Mouse (Mus musculus) layer of hippocampus, postnatal 25 days (tissue): ENCODE data around the gene Gm45713. TPM values are rescaled to one million over a fixed set of nuclear protein-coding genes. Genes with fewer than 3 reads are reported as not detected.
"Not testable (repeated sequence)": the region's sequence is repeated elsewhere in the genome, so short reads cannot be mapped to it uniquely, and the experiment has no call there.

Experiments
- DNase-seq, 2 experiments: peaks; one replicate each; pipeline ENCODE4 v3.0.0; 2022; ENCODE audit warnings: mixed read lengths in 2 of 2, low spot score in 1 of 2; ENCODE audit errors: extremely low spot score in 1 of 2
- total RNA-seq, 2 experiments: library from RNA; stranded (reverse); gene quantifications; 2 replicates each; pipeline ENCODE4 v1.2.3; 2021

Gm45713 gene
- not detected for total RNA-seq

DNA sequence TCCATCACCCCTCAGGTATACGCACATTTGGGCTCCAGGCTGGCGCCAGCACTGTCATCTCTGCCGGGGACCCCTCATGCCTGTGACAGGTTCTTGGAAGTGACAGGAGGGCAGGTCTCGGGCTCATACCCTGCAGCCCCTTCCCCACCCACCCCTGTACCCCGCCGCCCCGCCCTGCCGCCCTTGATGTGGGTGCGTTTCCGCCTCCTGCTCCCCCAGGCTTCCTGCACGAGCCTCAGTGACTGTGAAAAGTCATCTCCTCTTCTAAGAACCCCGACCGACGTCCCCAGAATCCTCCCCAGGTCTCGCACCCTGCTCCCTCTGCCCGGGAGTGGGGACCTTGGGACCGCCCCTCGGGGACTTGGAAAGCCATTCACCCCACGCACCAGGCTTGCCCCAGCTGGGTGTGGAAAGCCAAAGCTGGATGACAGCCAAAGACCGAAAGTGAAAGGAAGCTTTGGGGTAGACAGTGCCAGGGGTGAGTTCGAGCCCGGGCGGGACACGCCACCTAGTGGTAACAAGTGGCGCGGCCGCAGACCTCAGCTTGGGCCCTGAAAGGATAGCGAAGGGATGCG is at the start of gene Gm45713, which contains the start of gene Flt3l:
Gene Gm45713, minus strand, starts transcription at position 239 of the 575 bp plus-strand sequence.
Gene Flt3l, minus strand, starts transcription at position 440 of the 575 bp plus-strand sequence.
- peak; percentile 77 to 91 for DNase-seq

DNA sequence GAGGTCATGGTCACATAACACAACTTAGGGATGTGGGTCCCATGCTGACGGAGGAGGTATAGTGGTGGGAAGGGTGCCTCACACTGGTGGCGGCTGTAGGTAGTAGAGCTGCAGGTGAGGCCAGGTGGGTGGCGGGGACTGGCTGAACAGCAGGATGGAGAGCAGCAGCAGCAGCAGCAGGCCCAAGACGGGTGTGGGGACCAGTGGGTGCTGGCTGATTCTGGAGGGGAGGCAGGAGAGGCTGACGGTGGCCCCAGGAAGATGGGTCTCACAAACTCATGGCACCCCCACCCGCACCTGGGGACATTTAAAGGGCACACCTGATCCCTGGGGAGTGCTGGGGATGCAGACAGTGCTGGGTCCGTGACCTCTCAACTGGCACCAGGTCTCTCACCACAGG is 47.6 kb upstream of the Gm45713 start:
- DNase-seq: no peak

DNA sequence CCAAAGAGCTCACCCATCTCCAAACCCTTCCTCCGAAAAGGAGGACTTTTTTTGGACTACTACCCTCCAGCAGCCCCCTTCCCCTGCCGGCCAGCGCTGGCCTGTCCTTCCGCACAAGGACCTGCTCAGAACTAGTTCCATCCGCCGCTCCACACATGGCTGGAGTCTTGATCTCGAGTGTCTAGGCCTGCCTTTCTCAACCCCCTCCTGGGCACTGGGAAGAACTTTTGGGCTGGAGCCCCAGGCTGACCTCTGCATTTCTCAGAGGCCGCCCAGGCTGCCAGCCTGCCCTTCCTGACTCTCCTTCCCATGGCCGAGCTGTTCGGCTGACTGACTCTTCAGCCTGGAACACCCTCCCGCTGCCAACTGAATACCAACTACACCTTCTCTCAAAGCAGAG is 46.6 kb upstream of the Gm45713 start:
- no peak for DNase-seq

DNA sequence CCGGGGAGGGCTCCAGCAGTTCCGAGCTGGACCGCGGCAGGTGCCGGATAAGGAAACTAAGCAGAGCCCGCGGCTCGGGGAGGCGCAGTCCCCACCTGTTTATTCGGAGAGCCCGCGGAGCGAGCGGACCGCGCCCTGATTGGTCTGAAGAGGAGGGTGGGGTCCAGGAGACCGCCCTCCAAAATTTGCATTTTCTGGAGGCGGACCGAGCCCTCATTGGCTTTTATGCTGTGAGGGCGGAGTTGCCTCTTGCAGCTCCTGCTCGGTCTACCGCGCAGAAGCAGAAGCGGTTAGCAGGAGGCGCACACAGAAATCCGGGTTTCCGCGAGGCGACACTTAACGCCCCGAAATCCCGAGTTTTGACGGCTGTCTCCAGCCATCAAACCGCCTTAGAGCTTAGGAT is 46.2 kb upstream of the Gm45713 start:
- DNase-seq: peak; percentile 60 to 71

DNA sequence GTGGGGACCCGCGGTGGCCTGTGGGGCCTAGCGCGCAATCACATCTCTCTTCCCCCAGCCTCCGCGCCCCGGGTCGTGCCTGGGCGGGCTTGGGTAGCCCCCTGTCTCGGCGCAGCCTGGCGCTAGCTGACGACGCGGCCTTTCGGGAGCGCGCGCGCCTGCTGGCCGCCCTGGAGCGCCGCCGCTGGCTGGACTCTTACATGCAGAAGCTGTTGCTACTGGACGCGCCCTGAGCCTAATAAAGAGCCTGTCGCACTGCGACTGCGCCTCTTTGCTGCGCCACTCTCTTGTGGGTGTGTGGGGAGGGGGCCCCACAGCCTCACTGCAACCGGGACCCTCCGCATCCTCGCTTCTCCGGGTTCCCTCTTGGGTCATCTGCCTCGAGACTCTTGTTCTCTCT is 45.5 kb upstream of the Gm45713 start:
- DNase-seq: no peak

DNA sequence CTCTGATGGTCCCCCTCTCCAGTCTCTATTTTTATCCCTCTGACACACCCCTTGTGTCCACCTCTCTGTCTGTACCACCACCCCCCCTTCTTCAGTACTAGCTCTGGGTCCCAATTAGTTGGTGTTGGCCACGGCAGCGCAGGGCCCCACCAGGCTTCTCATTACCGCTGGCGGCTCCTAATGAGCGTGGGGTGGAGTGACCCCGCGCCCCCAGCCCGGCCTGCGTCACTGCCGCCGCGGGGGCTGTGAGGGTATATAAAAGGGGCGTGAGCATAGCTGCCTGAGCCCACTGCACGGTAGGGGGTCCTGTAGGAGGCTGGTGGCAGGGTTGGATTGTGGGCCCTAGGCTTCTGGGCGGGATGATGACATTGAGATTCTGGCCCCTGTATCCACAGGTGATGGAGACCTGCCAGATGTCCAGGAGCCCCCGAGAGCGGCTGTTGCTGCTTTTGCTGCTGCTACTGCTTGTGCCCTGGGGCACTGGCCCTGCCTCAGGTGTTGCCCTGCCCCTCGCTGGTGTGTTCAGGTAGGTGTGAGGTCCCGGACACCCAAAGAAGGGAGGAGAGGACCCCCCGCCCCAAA is 45.0 kb upstream of the Gm45713 start, which contains the start of gene Pth2:
Gene Pth2, plus strand, starts transcription at position 100 of the 582 bp plus-strand sequence.
- no peak for DNase-seq

DNA sequence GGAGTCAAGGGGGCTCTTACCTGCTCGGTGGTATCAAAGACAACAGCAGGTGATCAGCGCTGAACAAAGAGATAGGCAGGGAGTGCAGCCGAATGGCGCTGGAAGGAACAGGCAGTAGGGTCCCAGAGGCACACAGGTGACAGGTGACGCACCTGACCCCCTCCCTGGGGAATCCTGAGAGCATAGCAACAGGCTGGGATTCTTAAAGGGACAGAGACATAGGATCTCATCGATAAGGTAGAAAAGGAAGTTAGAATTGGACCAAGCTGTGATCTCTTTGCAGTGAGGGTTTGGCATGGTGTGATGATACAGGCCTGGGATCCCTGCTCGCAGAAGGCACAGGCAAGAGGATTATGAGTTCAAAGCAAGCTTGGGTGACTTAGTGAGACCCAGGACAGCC is 43.4 kb upstream of the Gm45713 start, which contains the start of gene Gfy:
Gene Gfy, minus strand, starts transcription at position 101 of the 400 bp plus-strand sequence.
- no peak for DNase-seq

DNA sequence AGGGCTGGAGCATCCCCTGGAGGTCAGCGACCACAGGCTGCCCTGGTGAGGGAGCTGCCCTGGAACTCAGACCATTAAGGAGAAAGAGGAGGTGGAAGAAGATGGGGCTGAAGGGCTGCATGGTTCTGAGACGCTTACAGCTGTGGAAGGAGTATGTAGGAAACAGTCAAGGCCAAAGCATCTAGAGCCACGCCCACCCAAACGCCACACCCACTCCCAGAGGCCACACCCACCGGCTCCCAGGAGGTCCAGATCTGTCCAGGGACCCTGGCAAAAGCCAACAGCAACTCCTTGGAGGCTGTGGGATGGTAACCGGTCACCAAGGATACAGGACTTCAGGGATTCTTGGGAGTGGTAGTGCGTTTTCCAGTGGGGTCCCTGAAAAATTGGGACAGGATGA is 42.5 kb upstream of the Gm45713 start:
- no peak for DNase-seq

DNA sequence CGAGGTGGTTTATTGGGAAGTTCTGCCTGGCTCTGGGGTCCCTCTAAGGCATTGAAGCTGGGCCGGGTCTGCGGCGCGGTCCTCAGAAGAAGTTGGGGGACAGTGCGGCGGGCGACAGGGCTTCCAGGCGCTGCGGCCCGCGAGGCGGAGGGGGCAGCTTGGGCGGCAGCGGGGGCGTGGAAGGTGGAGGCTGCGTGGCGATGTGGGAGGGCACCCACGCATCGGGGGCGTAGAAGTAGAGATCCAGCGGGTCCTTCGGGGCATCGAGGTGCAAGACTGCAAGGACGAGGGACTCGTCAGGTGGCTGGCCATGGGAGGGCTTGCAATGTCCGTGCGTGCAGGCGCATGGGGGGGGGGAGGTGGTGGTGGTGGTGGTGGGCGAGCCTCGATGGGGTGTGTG is 40.3 kb upstream of the Gm45713 start:
- no peak for DNase-seq

DNA sequence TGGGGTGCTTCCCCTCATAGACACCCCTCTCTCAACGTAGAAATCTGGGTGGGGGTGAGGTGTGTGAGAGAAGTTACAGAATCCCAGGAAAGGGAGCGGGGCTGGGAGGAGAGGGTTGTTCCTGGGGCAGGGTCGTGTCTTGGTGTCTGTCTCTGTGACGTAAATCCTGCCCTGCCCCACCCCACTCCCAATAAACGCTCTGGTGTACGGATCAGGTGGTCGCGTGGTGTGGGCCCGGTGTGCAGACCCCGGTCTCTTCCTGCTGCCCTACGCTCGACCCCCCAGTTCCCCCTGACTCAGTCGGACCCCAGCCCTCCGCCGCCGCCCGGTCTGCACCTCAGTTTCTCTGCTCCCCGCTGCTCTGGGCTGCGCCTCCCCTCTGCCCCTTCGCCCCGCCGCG is 39.9 kb upstream of the Gm45713 start:
- DNase-seq: no peak

DNA sequence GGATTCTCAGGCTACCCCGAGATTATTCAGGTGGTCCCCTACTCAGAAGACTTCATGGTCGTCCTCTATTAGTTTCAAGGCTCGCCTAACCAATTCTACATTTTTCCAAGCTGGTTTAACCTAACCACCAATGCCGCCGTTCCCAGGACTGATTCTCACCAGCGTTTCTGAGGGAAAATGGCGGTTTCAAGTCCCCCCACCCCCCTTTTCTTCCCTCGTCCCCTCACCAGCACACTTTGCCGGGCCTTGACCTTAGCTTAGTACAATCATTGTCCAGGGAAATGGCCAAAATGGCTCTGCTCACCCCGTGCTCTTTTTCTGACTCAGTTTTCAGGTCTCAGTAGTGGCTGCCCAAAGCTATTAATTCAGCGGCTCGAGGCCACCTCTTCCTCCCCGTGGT is 39.4 kb upstream of the Gm45713 start:
- no peak for DNase-seq

DNA sequence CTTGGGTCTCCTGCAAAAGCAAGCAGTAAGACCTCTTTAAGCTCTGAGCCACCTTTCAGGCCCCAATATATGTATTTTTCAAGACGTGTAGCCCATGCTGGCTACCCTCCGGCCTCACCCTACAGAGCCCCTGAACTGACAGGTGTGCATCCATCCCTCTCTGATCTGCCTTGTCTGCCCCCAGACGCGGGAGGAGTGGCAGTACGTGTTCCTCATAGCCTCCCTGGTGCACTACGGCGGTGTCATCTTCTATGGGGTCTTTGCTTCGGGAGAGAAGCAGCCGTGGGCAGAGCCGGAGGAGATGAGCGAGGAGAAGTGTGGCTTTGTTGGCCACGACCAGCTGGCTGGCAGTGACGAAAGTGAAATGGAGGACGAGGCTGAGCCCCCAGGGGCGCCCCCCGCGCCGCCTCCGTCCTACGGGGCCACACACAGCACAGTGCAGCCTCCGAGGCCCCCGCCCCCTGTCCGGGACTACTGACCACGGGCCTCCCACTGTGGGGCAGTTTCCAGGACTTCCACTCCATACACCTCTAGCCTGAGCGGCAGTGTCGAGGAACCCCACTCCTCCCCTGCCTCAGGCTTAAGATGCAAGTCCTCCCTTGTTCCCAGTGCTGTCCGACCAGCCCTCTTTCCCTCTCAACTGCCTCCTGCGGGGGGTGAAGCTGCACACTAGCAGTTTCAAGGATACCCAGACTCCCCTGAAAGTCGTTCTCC is 38.7 kb upstream of the Gm45713 start:
- no peak for DNase-seq

DNA sequence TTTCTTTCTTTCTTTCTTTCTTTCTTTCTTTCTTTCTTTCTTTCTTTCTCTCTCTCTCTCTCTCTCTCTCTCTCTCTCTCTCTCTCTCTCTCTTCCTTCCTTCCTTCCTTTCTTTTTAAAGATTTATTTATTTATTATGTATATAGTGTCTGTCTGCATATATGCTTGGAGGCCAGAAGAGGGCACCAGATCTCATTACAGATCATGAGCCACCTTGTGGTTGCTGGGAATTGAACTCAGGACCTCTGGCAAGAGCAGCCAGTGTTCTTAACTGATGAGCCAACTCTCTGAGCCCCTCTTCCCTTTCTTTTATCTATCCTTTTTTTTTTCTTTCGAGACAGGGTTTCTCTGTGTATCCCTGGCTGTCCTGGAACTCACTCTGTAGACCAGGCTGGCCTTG is 37.7 kb upstream of the Gm45713 start:
- DNase-seq: not testable (repeated sequence)

DNA sequence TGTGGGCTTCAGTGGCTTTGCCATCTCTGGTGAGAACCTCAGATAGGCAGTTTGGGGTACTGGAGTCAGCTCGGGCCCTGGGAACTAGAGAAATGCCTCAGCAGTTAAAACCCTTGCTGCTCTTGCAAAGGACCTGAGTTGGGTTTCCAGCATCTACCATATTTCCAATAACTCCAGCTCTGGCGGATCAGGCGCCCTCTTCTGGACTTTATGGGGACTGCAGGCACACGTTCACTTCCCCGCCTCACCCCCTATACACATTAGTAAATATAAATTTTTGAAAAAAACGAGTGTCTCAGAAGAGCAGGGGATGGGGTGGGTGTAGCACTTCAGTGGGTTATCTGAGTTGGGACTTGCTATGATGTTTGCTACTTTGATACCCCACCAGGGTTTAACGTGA is 36.9 kb upstream of the Gm45713 start:
- no peak for DNase-seq

DNA sequence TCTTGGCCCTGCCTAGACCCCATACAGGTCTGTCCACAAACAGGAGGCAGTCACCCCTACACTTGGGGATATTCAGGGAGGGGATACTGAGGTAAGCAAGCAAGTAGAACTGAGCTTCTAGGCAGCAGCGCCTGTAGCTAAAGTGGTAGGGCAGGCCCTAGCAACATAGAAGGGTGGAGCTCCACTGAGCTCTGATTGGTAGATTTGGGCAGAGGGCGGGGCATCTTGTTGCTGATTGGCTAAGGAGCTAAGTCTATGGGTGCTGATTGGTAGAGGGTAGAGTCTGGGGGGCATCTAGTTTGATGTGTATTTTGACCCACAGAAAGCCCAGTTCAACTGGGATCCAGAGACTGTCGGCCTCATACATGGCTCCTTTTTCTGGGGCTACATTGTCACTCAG is 33.5 kb upstream of the Gm45713 start:
- DNase-seq: peak in 1 of 2 experiments; percentile 56

DNA sequence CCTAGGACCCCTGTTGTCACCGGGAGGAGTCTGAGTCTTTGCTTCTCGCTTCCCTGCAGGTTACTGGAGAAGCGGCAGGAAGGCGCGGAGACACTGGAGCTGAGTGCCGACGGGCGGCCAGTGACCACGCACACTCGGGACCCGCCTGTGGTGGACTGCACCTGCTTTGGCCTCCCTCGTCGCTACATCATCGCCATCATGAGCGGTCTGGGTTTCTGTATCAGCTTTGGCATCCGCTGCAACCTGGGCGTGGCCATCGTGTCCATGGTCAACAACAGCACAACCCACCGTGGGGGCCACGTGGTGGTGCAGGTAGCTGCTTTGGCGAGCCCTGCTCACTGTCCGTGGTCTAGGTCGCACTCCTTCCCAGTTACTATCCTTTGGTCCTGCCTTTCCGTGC is 32.6 kb upstream of the Gm45713 start:
- no peak for DNase-seq

DNA sequence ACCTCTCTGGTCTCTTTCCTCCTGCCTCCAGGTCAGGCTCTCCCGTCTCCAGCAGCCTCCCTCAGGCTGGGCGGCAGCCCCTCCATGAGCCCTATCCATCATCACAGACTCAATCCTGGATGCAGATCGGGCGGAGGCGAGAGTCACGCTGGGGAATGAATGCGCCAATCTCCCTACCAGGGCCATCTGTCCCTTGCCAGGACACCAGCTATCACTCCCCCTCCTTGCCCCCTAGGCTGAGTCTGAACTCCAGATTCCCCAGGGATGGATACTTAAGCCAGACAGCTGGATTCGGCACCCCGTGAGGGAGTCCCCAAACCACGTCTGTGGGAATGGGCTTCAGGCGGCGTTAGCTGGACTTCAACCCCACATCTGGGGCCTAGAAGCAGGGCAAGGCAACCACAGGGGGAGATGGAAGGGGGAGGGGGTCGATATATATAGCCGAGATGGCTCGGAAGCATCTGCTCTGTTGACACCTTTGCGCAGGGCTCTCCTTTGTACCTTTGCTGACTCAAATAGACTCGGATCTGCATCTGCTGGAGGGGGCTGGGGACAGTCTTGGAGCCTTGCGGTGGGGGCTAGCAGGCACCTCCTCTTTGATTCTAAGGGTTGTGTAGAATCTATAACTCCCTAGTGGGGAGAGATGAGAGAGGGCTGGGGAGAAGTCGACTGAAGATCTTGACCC is 31.9 kb upstream of the Gm45713 start:
- DNase-seq: peak; percentile 38 to 40

DNA sequence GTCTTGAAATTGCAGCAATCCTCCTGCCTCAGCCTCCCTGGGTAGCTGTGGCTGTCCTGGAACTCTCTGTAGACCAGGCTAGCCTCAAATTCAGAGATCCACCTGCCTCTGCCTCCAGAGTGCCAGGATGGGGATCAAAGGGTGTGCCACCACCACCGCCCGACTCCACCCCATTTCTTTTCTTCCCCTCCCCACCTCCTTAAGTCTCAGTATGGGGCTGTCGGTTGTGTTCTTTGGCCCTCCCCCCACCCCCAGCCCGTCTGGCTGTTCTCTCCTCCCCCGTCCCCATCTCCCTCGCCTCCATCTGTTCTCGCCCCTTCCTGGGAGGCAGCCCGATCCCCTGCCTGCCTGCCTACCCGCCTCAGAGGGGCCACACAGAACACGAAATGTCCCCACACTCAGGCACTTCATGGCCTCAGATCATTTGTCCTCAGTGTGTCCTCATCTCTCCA is 30.9 kb upstream of the Gm45713 start:
- DNase-seq: peak; percentile 36 to 45

DNA sequence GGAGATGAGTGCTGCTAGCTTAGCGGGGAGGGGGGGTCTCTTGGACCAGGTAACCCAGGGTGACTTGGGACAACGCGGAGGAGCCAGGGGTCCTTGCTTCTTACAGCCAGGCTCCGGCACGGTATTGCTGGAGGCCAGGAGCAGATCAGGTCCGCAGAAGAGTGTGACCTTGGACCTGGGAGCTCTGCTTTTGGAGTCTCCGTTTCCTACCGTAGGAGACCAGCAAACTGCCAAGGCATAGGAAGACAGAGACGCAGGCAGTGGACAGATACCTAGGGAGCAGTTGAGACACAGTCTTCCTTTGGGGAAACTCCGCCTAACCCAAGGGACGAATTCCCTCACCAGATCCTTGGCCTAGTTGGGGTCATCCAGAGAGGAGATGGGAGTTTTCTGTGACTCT is 29.7 kb upstream of the Gm45713 start:
- DNase-seq: no peak

DNA sequence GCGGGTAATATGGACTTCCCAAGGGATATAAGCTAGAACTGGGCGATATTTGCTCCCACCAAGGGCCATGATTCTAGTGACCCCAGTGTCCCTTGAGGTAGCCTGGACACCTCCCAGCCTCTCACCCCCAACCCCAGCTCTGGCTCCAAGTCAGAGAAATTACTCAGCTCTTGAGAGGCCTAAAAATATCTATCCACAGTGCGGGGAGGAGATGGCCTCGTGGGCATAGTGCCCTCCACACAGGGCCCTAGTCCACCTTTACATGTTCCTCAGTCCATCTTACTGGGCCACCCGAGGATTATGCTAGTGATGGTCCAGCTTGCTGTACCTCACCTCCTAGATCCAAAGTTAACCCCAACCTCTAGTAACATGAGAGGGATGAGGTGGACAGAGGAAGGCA is 28.8 kb upstream of the Gm45713 start:
- DNase-seq: no peak
